Mouse (Mus musculus): ENCODE results near the gene Tmem260. TPM values are rescaled to one million over a fixed set of nuclear protein-coding genes. Genes with fewer than 3 reads are reported as not detected.
"Not testable (repeated sequence)": the region's sequence is repeated elsewhere in the genome, so short reads cannot be mapped to it uniquely, and the experiment has no call there.

Tmem260 gene
- total and polyA plus RNA-seq, 3 experiments, result 5.1 to 9.0 (median 8.4) TPM

GRCm38 (mm10) chr14:48470742-48471487 is 25.0 kb downstream of the Tmem260 start:
- H3K27ac ChIP-seq, result no peak overlapping the region
- WGBS, result 92% methylated on average over 10 of the region's 10 CpGs
- no peaks in the 10 kb centered on the region for H3K36me3 ChIP-seq (ENCODE audit: control insufficient read depth, insufficient read depth, low read length)

DNA sequence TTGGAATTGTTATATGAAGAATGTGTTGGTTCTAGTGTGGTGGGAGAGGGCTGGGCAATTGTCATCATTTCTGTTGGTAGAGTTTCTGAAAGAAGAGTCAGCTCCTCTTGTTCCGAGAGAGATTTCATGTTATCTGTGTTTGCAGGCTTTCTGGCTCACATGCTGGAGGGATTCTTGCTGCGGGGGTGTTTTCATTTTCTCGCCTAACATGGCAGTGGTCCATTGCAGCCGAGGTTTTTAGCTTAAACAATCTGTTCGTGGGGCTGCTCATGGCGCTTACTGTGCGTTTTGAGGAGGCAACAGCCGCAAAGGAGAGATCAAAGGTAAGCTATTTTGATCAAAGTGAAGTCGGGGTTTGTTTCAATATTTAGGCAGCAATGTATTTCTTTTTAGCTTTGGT is 26.3 kb downstream of the Tmem260 start:
- Histone ChIP-seq H3K4me3 (no peak overlapping the region), H3K27ac (no peak overlapping the region), H3K79me2 (replicated peaks; ENCODE audit: control insufficient read depth, insufficient read depth, low read length) (no peaks in the 10 kb centered on the region), H3K9ac (ENCODE audit: low read depth, low read length) (no peak overlapping the region), H3K27me3 (ENCODE audit: control insufficient read depth, insufficient read depth, low read length) (no peaks in the 10 kb centered on the region), H3K36me3 (ENCODE audit: control insufficient read depth, insufficient read depth, low read length) (no peaks in the 10 kb centered on the region; the same call in 1 of the 2 replicates), H3K4me1 (ENCODE audit: control insufficient read depth, insufficient read depth, low read length) (no peaks in the 10 kb centered on the region)
- WGBS, result 69% methylated on average over 9 of the region's 9 CpGs
- intact Hi-C loops (cut with DNase I), result no loop called here
- no peak for DNase-seq
- TF ChIP-seq EP300 (IDR thresholded peaks at IDR 0.05; ENCODE audit: insufficient read depth, low read depth, low read length) (no peak), CTCF (IDR thresholded peaks at IDR 0.05) (no peak), POLR2A (IDR thresholded peaks at IDR 0.05; ENCODE audit: insufficient read depth, low read depth, low read length) (no peak)

More at GRCm38 (mm10) chr14:48470742-48471487, 25.0 kb downstream of the Tmem260 start:
- no peak for DNase-seq
- Histone ChIP-seq H3K27me3 (ENCODE audit: control insufficient read depth, insufficient read depth, low read length) (no peaks in the 10 kb centered on the region), H3K79me2 (replicated peaks; ENCODE audit: control insufficient read depth, insufficient read depth, low read length) (no peaks in the 10 kb centered on the region), H3K4me3 (no peak overlapping the region), H3K9ac (ENCODE audit: low read depth, low read length) (no peak overlapping the region), H3K4me1 (ENCODE audit: control insufficient read depth, insufficient read depth, low read length) (no peaks in the 10 kb centered on the region)
- TF ChIP-seq CTCF (IDR thresholded peaks at IDR 0.05) (no peak), POLR2A (IDR thresholded peaks at IDR 0.05; ENCODE audit: insufficient read depth, low read depth, low read length) (no peak), EP300 (IDR thresholded peaks at IDR 0.05; ENCODE audit: insufficient read depth, low read depth, low read length) (no peak)
- intact Hi-C loops (cut with DNase I), result no loop called here

GRCm38 (mm10) chr14:48475370-48475769 is 29.4 kb downstream of the Tmem260 start:
- Histone ChIP-seq H3K79me2 (replicated peaks; ENCODE audit: control insufficient read depth, insufficient read depth, low read length) (no peaks in the 10 kb centered on the region), H3K36me3 (ENCODE audit: control insufficient read depth, insufficient read depth, low read length) (no peaks in the 10 kb centered on the region; the same call in 1 of the 2 replicates), H3K4me1 (ENCODE audit: control insufficient read depth, insufficient read depth, low read length) (no peaks in the 10 kb centered on the region), H3K9ac (ENCODE audit: low read depth, low read length) (no peak overlapping the region), H3K4me3 (no peak overlapping the region), H3K27ac (no peak overlapping the region), H3K27me3 (ENCODE audit: control insufficient read depth, insufficient read depth, low read length) (no peaks in the 10 kb centered on the region)
- intact Hi-C loops (cut with DNase I), result no loop called here
- DNase-seq, result no peak
- TF ChIP-seq EP300 (IDR thresholded peaks at IDR 0.05; ENCODE audit: insufficient read depth, low read depth, low read length), result no peak
- TF ChIP-seq POLR2A (IDR thresholded peaks at IDR 0.05; ENCODE audit: insufficient read depth, low read depth, low read length), result no peak
- no peak for TF ChIP-seq CTCF (IDR thresholded peaks at IDR 0.05)
- WGBS, result 97% methylated on average over 1 of the region's 1 CpGs

- intact Hi-C loops (cut with DNase I); H3K4me1 ChIP-seq (ENCODE audit: control insufficient read depth, insufficient read depth, low read length); H3K27me3 ChIP-seq (ENCODE audit: control insufficient read depth, insufficient read depth, low read length); DNase-seq; H3K27ac ChIP-seq; H3K36me3 ChIP-seq (ENCODE audit: control insufficient read depth, insufficient read depth, low read length); H3K9ac ChIP-seq (ENCODE audit: low read depth, low read length); H3K79me2 ChIP-seq (replicated peaks; ENCODE audit: control insufficient read depth, insufficient read depth, low read length); H3K4me3 ChIP-seq: not testable (repeated sequence)
- WGBS, result 69% methylated on average over 3 of the region's 3 CpGs
Measured at GRCm38 (mm10) chr14:48475834-48476233, 29.9 kb downstream of the Tmem260 start.

- 88% methylated on average over 8 of the region's 8 CpGs for WGBS
Measured at GRCm38 (mm10) chr14:48476278-48476677, 30.4 kb downstream of the Tmem260 start.

DNA sequence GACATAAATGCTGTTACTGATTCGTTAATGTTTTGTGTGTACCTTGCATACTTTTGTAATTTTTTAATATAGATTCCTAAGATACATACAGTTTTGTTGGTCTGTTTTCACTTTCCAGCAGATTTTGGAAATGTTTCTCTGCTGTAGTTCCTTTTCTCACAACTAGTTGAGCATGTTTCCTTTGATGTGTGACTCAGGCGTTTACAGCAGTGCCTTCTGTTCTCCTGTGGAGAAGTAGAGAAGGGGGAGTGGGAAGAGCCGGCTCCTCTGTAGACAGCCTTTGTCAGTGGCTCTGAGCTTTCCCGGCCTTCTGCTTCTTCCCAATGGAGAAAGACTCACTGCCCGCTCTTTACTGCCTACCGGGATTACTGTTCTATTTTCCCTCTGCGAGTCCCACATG is 35.7 kb downstream of the Tmem260 start:
- WGBS, result 69% methylated on average over 7 of the region's 7 CpGs

More at GRCm38 (mm10) chr14:48476278-48476677, 30.4 kb downstream of the Tmem260 start:
- DNase-seq, result no peak
- Histone ChIP-seq H3K36me3 (ENCODE audit: control insufficient read depth, insufficient read depth, low read length) (no peaks in the 10 kb centered on the region; the same call in 1 of the 2 replicates), H3K9ac (ENCODE audit: low read depth, low read length) (no peak overlapping the region), H3K4me3 (no peak overlapping the region), H3K27me3 (ENCODE audit: control insufficient read depth, insufficient read depth, low read length) (no peaks in the 10 kb centered on the region), H3K27ac (no peak overlapping the region), H3K4me1 (ENCODE audit: control insufficient read depth, insufficient read depth, low read length) (no peaks in the 10 kb centered on the region), H3K79me2 (replicated peaks; ENCODE audit: control insufficient read depth, insufficient read depth, low read length) (no peaks in the 10 kb centered on the region)
- intact Hi-C loops (cut with DNase I), result no loop called here
- TF ChIP-seq EP300 (IDR thresholded peaks at IDR 0.05; ENCODE audit: insufficient read depth, low read depth, low read length), result no peak
- TF ChIP-seq POLR2A (IDR thresholded peaks at IDR 0.05; ENCODE audit: insufficient read depth, low read depth, low read length), result no peak
- no peak for TF ChIP-seq CTCF (IDR thresholded peaks at IDR 0.05)

More for the DNA sequence above, 35.7 kb downstream of the Tmem260 start:
- TF ChIP-seq POLR2A (IDR thresholded peaks at IDR 0.05; ENCODE audit: insufficient read depth, low read depth, low read length) (no peak), CTCF (IDR thresholded peaks at IDR 0.05) (no peak), EP300 (IDR thresholded peaks at IDR 0.05; ENCODE audit: insufficient read depth, low read depth, low read length) (no peak)
- Histone ChIP-seq H3K27ac (no peak overlapping the region), H3K36me3 (ENCODE audit: control insufficient read depth, insufficient read depth, low read length) (no peaks in the 10 kb centered on the region; the same call in 1 of the 2 replicates), H3K27me3 (ENCODE audit: control insufficient read depth, insufficient read depth, low read length) (no peaks in the 10 kb centered on the region), H3K9ac (ENCODE audit: low read depth, low read length) (no peak overlapping the region), H3K4me3 (no peak overlapping the region), H3K79me2 (replicated peaks; ENCODE audit: control insufficient read depth, insufficient read depth, low read length) (no peaks in the 10 kb centered on the region), H3K4me1 (ENCODE audit: control insufficient read depth, insufficient read depth, low read length) (no peaks in the 10 kb centered on the region)
- DNase-seq, result no peak
- intact Hi-C loops (cut with DNase I), result no loop called here
